ENCODE assay signal across 15 mouse cellular contexts in genomic region chr6:143895092-143895491, GRCm38 (mm10).
"Had no signal": no experiment of that assay in that cellular context is flagged by ENCODE, and none has a peak within 500 bp of the region (broad histone marks: within the 10 kb centered on the region; RNA-seq: fewer than 3 reads in every experiment).

No protein-coding gene starts in this region.

- H3K36me3 ChIP-seq: neural tube, embryonic 13.5 days; stomach, embryonic 15.5 days had no signal

- H3K27me3 ChIP-seq: neural tube, embryonic 13.5 days; stomach, embryonic 15.5 days had no signal

- H3K9ac ChIP-seq: neural tube, embryonic 13.5 days; stomach, embryonic 15.5 days had no signal

- H3K9me3 ChIP-seq: neural tube, embryonic 13.5 days; stomach, embryonic 15.5 days had no signal

- H3K4me1 ChIP-seq: neural tube, embryonic 13.5 days; stomach, embryonic 15.5 days had no signal

- DNase-seq: retina, postnatal 1 day; right cerebral cortex, adult 18-20 months; right cerebral cortex, postnatal 14 days; right cerebral cortex, postnatal 25 days; right cerebral cortex, postnatal 4 days; spleen, adult 18-20 months; thymus, adult 18-20 months; thymus, adult 2 months; thymus, postnatal 14 days; thymus, postnatal 25 days; thymus, postnatal 36 days; thymus, postnatal 4 days had no signal

- H3K4me2 ChIP-seq: neural tube, embryonic 13.5 days; stomach, embryonic 15.5 days had no signal

- H3K4me3 ChIP-seq: neural tube, embryonic 13.5 days; stomach, embryonic 15.5 days had no signal

- H3K27ac ChIP-seq: neural tube, embryonic 13.5 days; stomach, embryonic 15.5 days; stomach, postnatal 0 days had no signal
